Mouse (Mus musculus): ENCODE measurements at regions not wholly inside any gene's neighbourhood (a gene's known extent, or its start where the extent isn't known, plus 50 kb on each side); places are given as distances from the start of the nearest gene placed in this dataset.
"Not testable (repeated sequence)": the region's sequence is repeated elsewhere in the genome, so short reads cannot be mapped to it uniquely, and the experiment has no call there.

GRCm38 (mm10) chr17:62199559-62199958, 681.6 kb downstream of the Efna5 start:
- Histone ChIP-seq H3K27ac (ENCODE audit: low read length) (no peak overlapping the region), H3K4me1 (replicated peaks; ENCODE audit: control insufficient read depth, insufficient read depth, low read length) (no peaks in the 10 kb centered on the region), H3K36me3 (ENCODE audit: control insufficient read depth, insufficient read depth, low read length) (no peaks in the 10 kb centered on the region), H3K4me3 (ENCODE audit: low read length) (no peak overlapping the region), H3K9ac (ENCODE audit: low read length) (no peak overlapping the region), H3K9me3 (ENCODE audit: control insufficient read depth, low read length) (no peaks in the 10 kb centered on the region), H3K27me3 (ENCODE audit: control insufficient read depth, insufficient read depth, low read depth, low read length) (no peaks in the 10 kb centered on the region), H3K4me2 (ENCODE audit: low read depth, low read length) (no peak overlapping the region)
- no peak for ATAC-seq (ENCODE audit: low read depth)
- 84% methylated on average over 6 of the region's 6 CpGs for WGBS

- WGBS, result 66% methylated on average over 2 of the region's 2 CpGs
- ATAC-seq (ENCODE audit: low read depth), result no peak
- Histone ChIP-seq H3K27me3 (ENCODE audit: control insufficient read depth, insufficient read depth, low read depth, low read length) (no peaks in the 10 kb centered on the region), H3K36me3 (ENCODE audit: control insufficient read depth, insufficient read depth, low read length) (no peaks in the 10 kb centered on the region), H3K9ac (ENCODE audit: low read length) (no peak overlapping the region), H3K27ac (ENCODE audit: low read length) (no peak overlapping the region), H3K9me3 (ENCODE audit: control insufficient read depth, low read length) (no peaks in the 10 kb centered on the region), H3K4me2 (ENCODE audit: low read depth, low read length) (no peak overlapping the region), H3K4me1 (replicated peaks; ENCODE audit: control insufficient read depth, insufficient read depth, low read length) (no peaks in the 10 kb centered on the region), H3K4me3 (ENCODE audit: low read length) (no peak overlapping the region)
Measured at GRCm38 (mm10) chr17:62178612-62179210, 702.4 kb downstream of the Efna5 start.

- Histone ChIP-seq H3K9ac (ENCODE audit: low read length) (no peak overlapping the region), H3K9me3 (ENCODE audit: control insufficient read depth, low read length) (no peaks in the 10 kb centered on the region), H3K4me1 (replicated peaks; ENCODE audit: control insufficient read depth, insufficient read depth, low read length) (no peaks in the 10 kb centered on the region), H3K4me3 (ENCODE audit: low read length) (no peak overlapping the region), H3K27ac (ENCODE audit: low read length) (no peak overlapping the region), H3K27me3 (ENCODE audit: control insufficient read depth, insufficient read depth, low read depth, low read length) (no peaks in the 10 kb centered on the region), H3K4me2 (ENCODE audit: low read depth, low read length) (no peak overlapping the region), H3K36me3 (ENCODE audit: control insufficient read depth, insufficient read depth, low read length) (no peaks in the 10 kb centered on the region)
- no peak for ATAC-seq (ENCODE audit: low read depth)
- 69% methylated on average over 5 of the region's 5 CpGs for WGBS
Measured at GRCm38 (mm10) chr17:62176336-62176735, 704.8 kb downstream of the Efna5 start.

GRCm38 (mm10) chr17:62172305-62172704, 708.8 kb downstream of the Efna5 start:
- H3K36me3 ChIP-seq (ENCODE audit: control insufficient read depth, insufficient read depth, low read length), result no peaks in the 10 kb centered on the region
- H3K4me1 ChIP-seq (replicated peaks; ENCODE audit: control insufficient read depth, insufficient read depth, low read length), result no peaks in the 10 kb centered on the region
- no peak overlapping the region for H3K27ac ChIP-seq (ENCODE audit: low read length)
- H3K4me3 ChIP-seq (ENCODE audit: low read length), result no peak overlapping the region
- H3K27me3 ChIP-seq (ENCODE audit: control insufficient read depth, insufficient read depth, low read depth, low read length), result no peaks in the 10 kb centered on the region
- H3K4me2 ChIP-seq (ENCODE audit: low read depth, low read length), result no peak overlapping the region
- ATAC-seq (ENCODE audit: low read depth), result no peak
- WGBS, result 61% methylated on average over 5 of the region's 5 CpGs
- no peaks in the 10 kb centered on the region for H3K9me3 ChIP-seq (ENCODE audit: control insufficient read depth, low read length)
- H3K9ac ChIP-seq (ENCODE audit: low read length), result no peak overlapping the region

GRCm38 (mm10) chr17:62171532-62171931, 709.6 kb downstream of the Efna5 start:
- H3K4me1 ChIP-seq (replicated peaks; ENCODE audit: control insufficient read depth, insufficient read depth, low read length), result no peaks in the 10 kb centered on the region
- no peaks in the 10 kb centered on the region for H3K9me3 ChIP-seq (ENCODE audit: control insufficient read depth, low read length)
- H3K27me3 ChIP-seq (ENCODE audit: control insufficient read depth, insufficient read depth, low read depth, low read length), result no peaks in the 10 kb centered on the region
- H3K4me3 ChIP-seq (ENCODE audit: low read length), result no peak overlapping the region
- WGBS, result 48% methylated on average over 4 of the region's 4 CpGs
- no peak overlapping the region for H3K4me2 ChIP-seq (ENCODE audit: low read depth, low read length)
- H3K36me3 ChIP-seq (ENCODE audit: control insufficient read depth, insufficient read depth, low read length), result no peaks in the 10 kb centered on the region
- no peak overlapping the region for H3K27ac ChIP-seq (ENCODE audit: low read length)
- ATAC-seq (ENCODE audit: low read depth), result no peak; the same call in 1 of the 2 replicates
- H3K9ac ChIP-seq (ENCODE audit: low read length), result no peak overlapping the region

- no peak for ATAC-seq (ENCODE audit: low read depth)
- Histone ChIP-seq H3K9me3 (ENCODE audit: control insufficient read depth, low read length) (no peaks in the 10 kb centered on the region), H3K9ac (ENCODE audit: low read length) (no peak overlapping the region), H3K27me3 (ENCODE audit: control insufficient read depth, insufficient read depth, low read depth, low read length) (no peaks in the 10 kb centered on the region), H3K4me3 (ENCODE audit: low read length) (no peak overlapping the region), H3K36me3 (ENCODE audit: control insufficient read depth, insufficient read depth, low read length) (no peaks in the 10 kb centered on the region), H3K4me2 (ENCODE audit: low read depth, low read length) (no peak overlapping the region), H3K27ac (ENCODE audit: low read length) (no peak overlapping the region), H3K4me1 (replicated peaks; ENCODE audit: control insufficient read depth, insufficient read depth, low read length) (no peaks in the 10 kb centered on the region)
- WGBS, result 80% methylated on average over 1 of the region's 1 CpGs
Measured at GRCm38 (mm10) chr17:62161457-62161856, 719.7 kb downstream of the Efna5 start.

GRCm38 (mm10) chr17:62160301-62160700, 720.8 kb downstream of the Efna5 start:
- H3K4me2 ChIP-seq (ENCODE audit: low read depth, low read length), result no peak overlapping the region
- no peak overlapping the region for H3K4me3 ChIP-seq (ENCODE audit: low read length)
- no peaks in the 10 kb centered on the region for H3K27me3 ChIP-seq (ENCODE audit: control insufficient read depth, insufficient read depth, low read depth, low read length)
- H3K27ac ChIP-seq (ENCODE audit: low read length), result no peak overlapping the region
- H3K36me3 ChIP-seq (ENCODE audit: control insufficient read depth, insufficient read depth, low read length), result no peaks in the 10 kb centered on the region
- H3K4me1 ChIP-seq (replicated peaks; ENCODE audit: control insufficient read depth, insufficient read depth, low read length), result no peaks in the 10 kb centered on the region
- WGBS, result 61% methylated on average over 2 of the region's 2 CpGs
- H3K9me3 ChIP-seq (ENCODE audit: control insufficient read depth, low read length), result no peaks in the 10 kb centered on the region
- no peak for ATAC-seq (ENCODE audit: low read depth)
- H3K9ac ChIP-seq (ENCODE audit: low read length), result no peak overlapping the region

- ATAC-seq (ENCODE audit: low read depth), result no peak
- Histone ChIP-seq H3K4me1 (replicated peaks; ENCODE audit: control insufficient read depth, insufficient read depth, low read length) (no peaks in the 10 kb centered on the region), H3K27me3 (ENCODE audit: control insufficient read depth, insufficient read depth, low read depth, low read length) (no peaks in the 10 kb centered on the region), H3K4me3 (ENCODE audit: low read length) (no peak overlapping the region), H3K4me2 (ENCODE audit: low read depth, low read length) (no peak overlapping the region), H3K27ac (ENCODE audit: low read length) (no peak overlapping the region), H3K9me3 (ENCODE audit: control insufficient read depth, low read length) (no peaks in the 10 kb centered on the region), H3K36me3 (ENCODE audit: control insufficient read depth, insufficient read depth, low read length) (no peaks in the 10 kb centered on the region), H3K9ac (ENCODE audit: low read length) (no peak overlapping the region)
- WGBS, result 78% methylated on average over 3 of the region's 3 CpGs
Measured at GRCm38 (mm10) chr17:62135050-62135449, 746.1 kb downstream of the Efna5 start.

- WGBS, result 95% methylated on average over 3 of the region's 3 CpGs
- H3K4me1 ChIP-seq (replicated peaks; ENCODE audit: control insufficient read depth, insufficient read depth, low read length); H3K36me3 ChIP-seq (ENCODE audit: control insufficient read depth, insufficient read depth, low read length); ATAC-seq (ENCODE audit: low read depth); H3K4me2 ChIP-seq (ENCODE audit: low read depth, low read length); H3K9me3 ChIP-seq (ENCODE audit: control insufficient read depth, low read length); H3K27me3 ChIP-seq (ENCODE audit: control insufficient read depth, insufficient read depth, low read depth, low read length); H3K27ac ChIP-seq (ENCODE audit: low read length); H3K9ac ChIP-seq (ENCODE audit: low read length); H3K4me3 ChIP-seq (ENCODE audit: low read length): not testable (repeated sequence)
Measured at GRCm38 (mm10) chr17:62111703-62112102, 769.4 kb downstream of the Efna5 start.

- ATAC-seq (ENCODE audit: low read depth), result no peak
- Histone ChIP-seq H3K4me3 (ENCODE audit: low read length) (no peak overlapping the region), H3K36me3 (ENCODE audit: control insufficient read depth, insufficient read depth, low read length) (no peaks in the 10 kb centered on the region), H3K9me3 (ENCODE audit: control insufficient read depth, low read length) (no peaks in the 10 kb centered on the region), H3K27me3 (ENCODE audit: control insufficient read depth, insufficient read depth, low read depth, low read length) (no peaks in the 10 kb centered on the region), H3K9ac (ENCODE audit: low read length) (no peak overlapping the region), H3K27ac (ENCODE audit: low read length) (no peak overlapping the region), H3K4me2 (ENCODE audit: low read depth, low read length) (no peak overlapping the region), H3K4me1 (replicated peaks; ENCODE audit: control insufficient read depth, insufficient read depth, low read length) (no peaks in the 10 kb centered on the region)
Measured at GRCm38 (mm10) chr17:62109052-62109451, 772.1 kb downstream of the Efna5 start.

Data from lung, embryonic 16.5 days (tissue).